Mouse (Mus musculus) adrenal gland, postnatal 25 days (tissue): Measurements from ENCODE around the gene Actg1. TPM values are rescaled to one million over a fixed set of nuclear protein-coding genes. Genes with fewer than 3 reads are reported as not detected.

Experiments
- DNase-seq: peaks from one replicate; pipeline ENCODE4 v3.0.0; 2021; ENCODE audit warnings: mixed read lengths
- total RNA-seq: library from RNA; stranded (reverse); gene quantifications from 2 replicates; pipeline ENCODE4 v1.2.3, GENCODE M21; 2021

The Actg1 gene
- total RNA-seq, 1 experiment from 2014 or later, result 1,352 TPM

- DNase-seq, result no peak
These were observed 3.2 kb downstream of the Actg1 start for GRCm38 (mm10) chr11:120345067-120345681.

DNA sequence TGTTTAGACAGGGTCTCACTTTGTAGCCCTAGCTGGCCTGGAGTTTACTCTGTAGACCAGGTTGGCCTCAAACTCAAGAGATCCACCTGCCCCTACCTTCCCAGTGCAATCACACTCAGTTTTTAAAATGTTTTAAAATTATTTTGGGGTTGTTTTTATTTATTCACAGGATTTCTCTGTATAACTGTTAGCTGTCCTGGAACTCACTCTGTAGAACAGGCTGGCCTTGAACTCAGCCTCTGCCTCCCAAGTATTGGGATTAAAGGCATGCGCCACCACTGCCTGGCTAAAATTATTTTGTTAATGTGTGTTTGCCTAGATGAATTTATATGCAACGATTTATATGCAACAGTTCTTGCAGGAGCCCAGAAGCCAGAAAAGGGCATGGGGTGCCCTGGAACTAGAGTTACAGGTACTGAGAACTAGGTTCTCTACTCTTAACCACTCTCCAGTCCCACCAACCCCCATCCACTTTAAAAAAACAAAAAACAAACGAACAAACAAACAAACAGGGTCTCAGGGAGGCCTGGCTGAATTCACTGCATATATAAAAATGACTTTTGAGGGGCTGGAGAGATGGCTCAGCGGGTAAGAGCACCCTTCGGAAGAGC, 3.9 kb downstream of the Actg1 start:
- DNase-seq, result no peak

DNA sequence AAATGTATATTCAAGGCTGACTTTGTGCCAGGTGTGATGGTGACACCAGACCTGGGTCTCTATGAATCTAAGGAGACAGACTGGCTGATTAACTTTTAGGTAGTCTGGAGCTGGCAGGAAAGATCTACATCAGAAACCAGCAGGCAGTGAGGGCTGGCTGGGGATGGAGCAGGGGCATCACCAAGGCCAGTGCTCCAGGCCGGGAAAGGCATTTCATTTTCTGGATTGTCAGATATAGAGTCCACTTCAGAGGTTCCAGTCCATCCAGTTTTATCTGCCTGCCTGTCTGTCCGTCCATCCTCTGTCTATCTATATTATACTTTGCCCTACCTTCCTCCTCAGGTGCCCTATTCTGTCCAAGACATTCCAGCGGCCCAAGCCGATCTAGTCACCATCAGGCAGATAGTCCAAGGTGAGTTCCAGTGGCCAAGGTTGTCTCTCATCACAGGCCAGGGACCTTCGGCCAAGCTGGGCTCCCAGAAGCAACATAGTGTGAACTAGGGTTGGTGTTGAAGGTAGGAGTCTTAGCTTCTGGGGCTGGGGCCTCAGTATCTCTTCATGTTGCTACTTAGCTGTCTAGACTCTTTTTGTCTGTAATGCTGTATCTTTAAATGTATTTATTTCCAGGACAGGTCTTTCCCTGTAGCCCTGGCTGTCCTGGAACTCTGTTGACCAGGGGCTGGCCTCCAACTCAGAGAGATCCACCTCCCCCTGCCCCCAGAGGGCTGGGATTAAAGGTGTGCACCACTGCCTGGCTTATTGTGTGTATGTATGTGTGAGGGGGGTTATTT, 4.6 kb downstream of the Actg1 start:
- no peak for DNase-seq

GRCm38 (mm10) chr11:120342656-120343160, 5.6 kb downstream of the Actg1 start:
- no peak for DNase-seq

GRCm38 (mm10) chr11:120341661-120342060, 6.7 kb downstream of the Actg1 start:
- DNase-seq, result no peak

GRCm38 (mm10) chr11:120339978-120340513, 8.3 kb downstream of the Actg1 start:
- no peak for DNase-seq

DNA sequence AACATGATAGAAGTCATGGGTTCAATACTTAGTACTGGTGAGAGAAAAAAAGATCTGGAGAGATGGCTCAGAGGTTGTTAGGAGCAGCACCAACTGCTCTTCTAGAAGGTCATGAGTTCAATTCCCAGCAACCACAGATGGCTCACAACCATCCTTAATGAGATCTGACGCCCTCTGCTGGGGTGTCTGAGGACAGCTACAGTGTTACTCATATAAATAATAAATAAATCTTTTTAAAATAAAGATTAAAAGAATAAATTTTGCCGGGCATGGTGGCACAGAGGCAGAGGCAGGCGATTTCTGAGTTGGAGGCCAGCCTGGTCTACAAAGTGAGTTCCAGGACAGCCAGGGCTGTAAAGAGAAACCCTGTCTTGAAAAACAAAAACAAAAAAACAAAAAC, 9.6 kb downstream of the Actg1 start:
- no peak for DNase-seq

- DNase-seq, result no peak
These were observed 10.9 kb downstream of the Actg1 start for GRCm38 (mm10) chr11:120337447-120337846.

GRCm38 (mm10) chr11:120335431-120336021, 12.8 kb downstream of the Actg1 start:
- no peak for DNase-seq

DNA sequence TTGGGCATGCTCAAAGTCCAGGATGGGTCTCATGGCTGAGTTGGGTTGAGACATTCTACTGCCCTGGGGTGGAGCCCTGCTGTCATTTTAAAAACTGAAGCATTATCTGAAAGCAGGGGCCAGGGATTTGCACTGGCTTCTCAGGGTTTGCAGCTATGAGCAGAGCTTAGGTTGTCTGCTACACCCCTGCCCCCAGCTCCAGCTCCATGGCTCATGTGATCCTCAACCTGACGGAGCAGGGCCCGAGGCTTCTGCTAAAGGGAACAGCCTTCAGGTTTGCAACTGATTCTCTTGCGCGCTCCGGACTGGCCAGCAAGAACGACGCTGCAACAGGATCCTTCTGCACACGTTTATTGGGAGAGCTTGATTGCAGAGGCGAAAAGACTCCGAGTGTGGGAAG, 28.2 kb downstream of the Actg1 start:
- no peak for DNase-seq

DNA sequence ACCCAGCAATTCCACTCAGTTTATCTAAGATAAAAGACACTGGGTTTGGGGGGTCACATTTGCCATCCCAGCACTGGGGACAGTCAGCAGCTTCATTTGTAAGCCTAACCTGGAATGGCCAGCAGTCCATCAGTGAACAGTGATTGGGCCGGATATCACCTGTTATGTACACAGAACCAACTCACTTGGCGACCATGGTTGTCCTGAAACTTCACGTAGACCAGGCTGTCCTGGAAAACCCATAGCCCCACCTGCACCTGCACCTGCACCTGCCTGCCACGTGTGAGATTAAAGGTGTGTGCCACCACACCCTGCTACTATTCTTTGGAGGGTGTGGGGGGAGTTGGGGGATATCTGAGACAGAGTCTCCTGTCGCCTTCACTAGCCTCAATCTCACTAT, 29.0 kb downstream of the Actg1 start:
- DNase-seq, result no peak

DNA sequence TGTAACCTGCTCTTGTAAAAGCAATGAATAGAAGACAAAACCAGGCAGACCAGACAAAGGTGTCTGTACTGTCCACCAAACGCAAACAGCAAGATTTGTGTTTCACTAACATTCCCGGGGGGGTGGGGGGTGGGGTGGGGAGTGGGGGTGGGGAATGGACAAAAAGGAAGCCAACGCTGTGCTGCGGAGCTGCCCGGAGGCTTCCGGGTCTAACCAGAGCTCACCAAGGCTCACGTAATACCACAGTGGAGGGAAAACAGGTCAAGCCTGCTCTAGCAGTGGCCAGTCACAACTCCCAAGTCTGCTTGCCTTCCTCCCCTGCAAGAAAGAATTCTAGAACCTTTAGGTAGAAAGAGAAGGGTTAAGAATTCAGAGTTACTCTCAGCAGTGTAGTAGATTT, 30.9 kb downstream of the Actg1 start:
- DNase-seq, result no peak

DNA sequence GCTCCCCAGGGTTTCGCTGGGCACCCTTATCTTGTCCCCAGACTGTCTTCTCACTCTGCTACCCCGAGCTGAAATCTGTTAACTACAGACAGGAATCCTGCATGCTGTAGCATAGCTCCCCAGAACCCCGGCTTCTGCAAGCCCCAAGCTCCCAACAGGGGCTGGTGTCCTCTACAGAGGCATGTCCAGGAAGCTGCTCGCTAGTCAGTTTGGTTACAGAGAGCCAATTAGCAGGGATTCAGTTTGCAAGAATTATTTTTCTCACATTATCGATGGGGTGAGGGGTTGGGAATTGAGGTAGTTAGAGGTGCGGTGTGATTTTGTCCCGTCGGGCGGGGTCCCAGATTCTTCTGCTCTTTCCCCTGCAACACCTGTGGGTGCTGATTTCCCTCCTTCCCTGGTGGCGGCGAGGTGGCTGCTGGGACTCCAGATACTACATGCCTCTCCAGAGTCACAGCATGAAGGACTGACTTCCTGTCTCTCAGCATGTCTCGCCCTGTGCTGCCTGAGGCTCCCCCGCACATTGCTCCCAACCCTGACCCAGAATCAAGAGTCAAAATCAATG, 31.6 kb downstream of the Actg1 start:
- DNase-seq, result no peak

- DNase-seq, result peak; percentile 89
These were observed 32.3 kb downstream of the Actg1 start for GRCm38 (mm10) chr11:120315832-120316689.

GRCm38 (mm10) chr11:120315416-120315761, 33.0 kb downstream of the Actg1 start:
- no peak for DNase-seq

- DNase-seq, result no peak
These were observed 33.5 kb downstream of the Actg1 start for GRCm38 (mm10) chr11:120314721-120315415.

GRCm38 (mm10) chr11:120313906-120314685, 34.2 kb downstream of the Actg1 start:
- no peak for DNase-seq

DNA sequence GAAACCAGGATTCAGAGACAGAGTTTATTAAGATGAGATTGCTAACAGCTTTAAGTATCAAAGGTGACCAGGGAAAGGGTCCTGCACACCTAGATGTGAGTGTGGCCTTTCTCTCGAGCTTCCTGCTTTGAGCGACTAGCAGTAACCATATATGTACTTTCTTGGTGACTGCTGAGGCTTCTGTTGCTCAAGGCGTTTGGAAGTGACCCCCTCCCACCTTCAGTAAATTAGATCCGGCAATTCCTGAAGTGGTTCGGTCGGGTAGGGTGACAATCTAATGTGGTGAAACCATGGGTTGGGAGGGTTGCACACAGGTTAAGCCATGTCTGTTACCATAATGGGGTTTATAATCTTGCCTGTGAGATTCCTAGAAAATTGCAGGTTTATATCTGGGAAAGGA, 36.3 kb downstream of the Actg1 start:
- no peak for DNase-seq

- no peak for DNase-seq
These were observed 36.8 kb downstream of the Actg1 start for GRCm38 (mm10) chr11:120311561-120311960.

- DNase-seq, result peak; percentile 93
These were observed 37.5 kb downstream of the Actg1 start for GRCm38 (mm10) chr11:120310813-120311312.
